Mouse (Mus musculus): Measurements from ENCODE around the gene Tmprss15.

Gene Tmprss15

DNA sequence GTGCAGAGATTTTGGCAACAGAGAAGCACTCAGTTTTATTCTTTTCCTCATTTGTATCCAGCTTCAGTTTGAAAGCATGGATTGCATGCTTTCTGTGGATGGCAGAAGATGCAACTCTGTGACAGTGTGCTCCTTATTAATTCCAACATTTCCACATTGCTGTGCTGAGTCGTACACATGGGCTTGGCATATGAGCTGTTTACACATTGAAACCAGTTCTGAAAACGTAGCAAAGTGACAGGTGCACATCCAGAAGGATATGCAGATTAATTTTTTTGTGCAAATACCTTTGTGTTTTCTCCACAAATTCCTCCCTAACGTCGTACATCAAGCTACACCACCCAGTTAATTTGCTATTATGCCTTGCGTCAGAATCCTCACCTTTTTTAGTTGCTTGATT is 168.3 kb downstream of the Tmprss15 start:
- no peak for DNase-seq (ENCODE audit: low read depth, low spot score)
